Mouse (Mus musculus): ENCODE measurements around the gene Lingo3.
A peak's percentile ranks its signal among the peaks of the same experiment; 100 is the strongest.

The Lingo3 gene

GRCm38 (mm10) chr10:80799070-80799566 is 44.7 kb downstream of the Lingo3 start:
- DNase-seq (ENCODE audit: low spot score): peak; percentile 56

- DNase-seq (ENCODE audit: low spot score): peak; percentile 98
These were observed 45.5 kb downstream of the Lingo3 start, which contains the start of the genes Sf3a2 and Plekhj1 for GRCm38 (mm10) chr10:80798150-80799006. TSS of gene Sf3a2 (plus strand) at chr10:80798198. TSS of gene Plekhj1 (minus strand) at chr10:80798626.

GRCm38 (mm10) chr10:80797186-80798149 is 46.4 kb downstream of the Lingo3 start:
- no peak for DNase-seq (ENCODE audit: low spot score)

DNA sequence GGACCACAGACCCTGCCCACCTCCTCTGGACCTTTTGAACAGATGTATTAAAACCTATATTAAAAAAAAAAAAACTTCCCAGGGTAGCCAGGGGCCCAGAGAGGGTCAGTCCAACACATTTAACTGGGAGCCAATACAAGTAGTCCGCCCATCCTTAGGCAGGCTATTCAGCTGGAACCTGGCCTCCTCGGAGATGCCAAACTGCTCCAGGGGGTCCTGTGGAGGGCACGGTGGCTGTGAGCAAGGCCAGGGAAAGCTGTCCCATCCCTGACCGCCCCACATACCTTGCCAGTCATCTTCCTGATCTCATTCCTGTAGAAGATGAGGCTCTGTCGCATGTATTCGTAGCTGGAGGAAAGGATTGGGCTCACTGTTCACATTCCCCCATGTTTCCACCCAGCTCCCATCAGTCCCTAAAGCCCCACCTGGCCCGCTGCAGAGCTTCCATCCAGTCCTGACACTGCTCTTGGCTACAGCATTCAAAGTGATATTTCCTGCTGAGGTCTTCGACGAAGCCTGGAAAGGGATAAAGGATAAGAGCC is 47.5 kb downstream of the Lingo3 start:
- peak; percentile 23 for DNase-seq (ENCODE audit: low spot score)

- no peak for DNase-seq (ENCODE audit: low spot score)
These were observed 49.1 kb downstream of the Lingo3 start for GRCm38 (mm10) chr10:80794750-80795149.

DNA sequence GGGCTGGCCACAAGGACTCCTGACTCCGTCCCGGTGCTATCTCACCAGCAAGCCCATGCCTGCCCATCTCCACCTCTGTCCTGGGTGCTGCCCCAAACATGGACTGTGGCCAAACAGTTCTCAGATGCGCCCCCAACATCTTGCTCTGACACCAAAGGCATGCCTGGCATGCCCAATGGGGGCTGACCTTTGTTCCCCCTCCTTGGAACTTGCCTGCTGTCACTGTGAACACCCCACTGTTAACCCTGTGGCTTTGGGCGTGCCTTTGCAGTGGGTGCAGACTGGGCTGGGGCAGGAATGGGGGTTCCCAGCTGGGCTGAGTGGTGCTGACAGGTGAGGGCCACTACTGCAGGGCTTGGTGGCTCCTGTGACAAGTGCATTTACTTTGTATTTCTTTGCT is 50.0 kb downstream of the Lingo3 start:
- DNase-seq (ENCODE audit: low spot score): no peak

DNA sequence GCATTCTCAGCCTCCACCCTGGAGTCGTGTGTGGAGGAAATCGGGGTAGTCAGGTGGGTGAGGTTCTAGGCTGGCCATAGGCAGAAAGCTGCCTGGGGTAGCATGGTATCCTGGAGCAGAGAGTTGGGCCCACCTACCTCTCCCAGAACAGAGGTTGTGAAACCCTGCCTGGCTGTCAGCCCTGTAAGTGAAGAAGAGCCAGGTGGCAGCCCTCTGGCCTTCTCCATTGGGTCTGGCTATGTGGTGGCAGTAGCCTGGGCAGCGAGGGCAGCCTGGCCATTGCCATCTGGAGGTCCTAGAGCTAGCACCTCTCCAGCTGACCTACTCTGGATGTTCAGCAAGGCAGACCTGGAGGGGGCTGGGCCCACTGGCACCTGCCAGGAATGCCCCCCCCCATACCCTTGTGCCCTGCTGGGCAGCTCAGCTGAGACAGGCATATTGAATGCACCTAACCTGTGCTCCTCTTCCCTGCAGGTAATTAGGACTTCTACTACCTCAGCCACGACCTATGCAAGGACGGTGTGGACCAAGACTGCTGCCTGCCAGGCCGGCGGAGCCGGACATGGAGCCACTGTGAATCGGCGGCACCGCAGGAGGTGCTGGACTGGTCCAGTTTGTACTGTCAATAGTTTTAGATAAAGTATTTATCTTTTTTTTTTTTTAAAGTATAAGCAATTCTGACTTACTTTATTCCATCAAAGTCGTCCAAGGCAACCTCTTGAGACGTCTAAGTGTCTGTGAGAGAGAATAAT is 50.6 kb downstream of the Lingo3 start:
- peak; percentile 61 for DNase-seq (ENCODE audit: low spot score)

DNA sequence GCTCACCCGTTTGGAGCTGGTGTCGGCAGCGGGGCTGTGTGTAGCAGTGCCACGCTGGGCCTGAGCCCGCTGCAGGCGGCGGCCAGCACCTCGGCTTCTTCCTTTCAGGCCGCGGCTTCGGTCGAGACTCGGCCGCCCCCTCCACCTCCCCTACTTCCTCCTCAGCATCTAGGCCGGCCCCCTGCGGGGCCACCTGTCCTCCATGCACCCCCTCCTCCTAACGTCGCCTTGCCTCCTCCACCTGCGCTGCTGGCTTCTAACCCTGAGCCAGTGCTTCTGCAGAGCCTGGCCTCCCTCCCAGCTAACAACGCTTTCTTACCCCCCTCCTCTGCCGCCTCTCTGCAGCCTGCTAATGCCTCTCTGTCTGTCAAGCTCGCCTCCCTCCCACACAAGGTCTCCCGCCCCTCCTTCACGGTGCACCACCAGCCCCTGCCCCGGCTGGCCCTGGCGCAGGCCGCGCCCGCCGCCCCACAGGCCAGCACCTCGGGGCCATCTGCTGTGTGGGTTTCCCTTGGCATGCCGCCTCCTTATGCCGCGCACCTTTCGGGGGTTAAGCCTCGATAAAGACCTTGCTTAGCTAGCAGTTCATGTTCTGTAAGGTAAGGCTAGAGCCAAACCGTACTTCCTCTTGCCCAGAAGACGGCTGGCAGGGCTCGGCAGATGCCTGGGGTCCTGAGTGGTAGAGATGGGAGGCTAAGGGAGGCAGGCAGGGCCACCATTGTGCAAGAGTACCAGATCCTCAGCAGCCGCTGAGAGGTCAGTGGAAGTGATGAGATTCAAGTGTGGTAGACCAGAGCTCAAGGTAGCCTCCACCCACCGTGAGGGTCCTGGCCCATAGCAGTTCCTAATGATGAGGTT is 51.4 kb downstream of the Lingo3 start:
- peak; percentile 74 for DNase-seq (ENCODE audit: low spot score)

DNA sequence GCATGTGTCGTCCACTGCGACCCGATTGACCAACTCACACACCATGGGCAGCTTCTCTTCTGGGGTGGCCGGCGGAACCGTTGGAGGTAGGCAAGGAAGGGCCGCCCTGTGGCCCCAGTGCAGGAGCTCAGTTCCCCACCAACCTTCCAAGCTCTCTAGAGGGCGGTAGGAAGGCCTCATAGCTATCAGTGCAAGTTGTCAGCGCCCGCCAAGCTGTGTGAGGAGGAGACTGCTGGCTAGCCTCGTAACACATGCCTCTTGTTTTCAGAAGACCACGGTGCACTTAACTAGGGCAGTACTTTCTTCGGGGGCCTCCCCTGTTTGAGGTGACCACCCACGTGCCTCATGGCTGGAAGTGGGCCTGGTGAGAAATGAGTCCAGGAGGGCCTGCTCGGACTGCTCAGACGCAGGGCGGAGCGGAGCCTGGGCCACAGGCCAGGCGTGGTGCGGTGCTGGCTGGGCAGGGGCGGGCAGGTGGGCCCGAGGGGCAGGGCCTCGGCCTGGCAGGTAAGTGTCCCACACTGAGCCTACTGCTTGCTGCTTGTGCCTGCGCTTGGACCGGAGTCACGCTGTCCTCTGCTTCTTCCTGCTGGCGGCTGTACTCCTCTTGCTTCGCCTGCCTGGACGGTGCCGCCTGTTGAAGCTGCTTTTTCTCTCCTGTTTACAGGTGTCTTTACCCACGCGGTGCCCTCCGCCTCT is 52.2 kb downstream of the Lingo3 start:
- no peak for DNase-seq (ENCODE audit: low spot score)

GRCm38 (mm10) chr10:80790761-80791404 is 53.0 kb downstream of the Lingo3 start:
- no peak for DNase-seq (ENCODE audit: low spot score)

DNA sequence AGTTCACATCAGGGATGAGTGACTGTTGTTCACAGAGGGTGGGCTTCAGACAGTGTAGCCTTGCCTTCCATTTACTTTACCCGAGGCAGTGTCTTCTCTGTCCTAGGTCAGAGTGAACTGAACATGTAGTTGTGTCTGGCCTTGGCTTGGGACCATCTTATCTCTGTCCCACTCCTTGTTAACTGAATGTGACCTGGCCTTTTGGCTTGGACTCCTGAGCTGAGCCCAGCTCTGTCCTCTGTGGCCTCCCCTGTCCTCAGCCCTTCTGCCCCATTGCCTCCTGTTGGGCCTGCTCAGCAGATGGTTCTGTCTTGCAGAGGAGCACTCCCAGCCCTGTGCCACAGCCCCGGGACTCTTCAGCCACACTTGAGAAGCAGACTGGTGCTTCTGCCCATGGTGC is 56.3 kb downstream of the Lingo3 start:
- no peak for DNase-seq (ENCODE audit: low spot score)

GRCm38 (mm10) chr10:80785963-80786362 is 57.9 kb downstream of the Lingo3 start:
- DNase-seq (ENCODE audit: low spot score): no peak

GRCm38 (mm10) chr10:80784871-80785270 is 59.0 kb downstream of the Lingo3 start:
- DNase-seq (ENCODE audit: low spot score): no peak

GRCm38 (mm10) chr10:80784302-80784701 is 59.5 kb downstream of the Lingo3 start:
- no peak for DNase-seq (ENCODE audit: low spot score)

All from MN1 (cell line).